Mouse (Mus musculus): Measurements from ENCODE around the gene Hps3. TPM values are rescaled to one million over a fixed set of nuclear protein-coding genes. Genes with fewer than 3 reads are reported as not detected.
"Not testable (repeated sequence)": the region's sequence is repeated elsewhere in the genome, so short reads cannot be mapped to it uniquely, and the experiment has no call there.

Gene Hps3
- total RNA-seq, 2 experiments from 2014 or later = 7.6 to 8.7 TPM

- DNase-seq = peak in 1 of 2 experiments; percentile 46
- intact Hi-C loops (cut with DNase I) = loop anchor here (5.0 kb wide), 1 partner anchor 330 kb away; the partner anchor contains the start of gene 1700064H15Rik
These were observed 78.2 kb downstream of the Hps3 start, which contains the start of gene Cp for GRCm38 (mm10) chr3:19956885-19957284. TSS of gene Cp (plus strand) at chr3:19957054.

GRCm38 (mm10) chr3:19953865-19954264, 81.2 kb downstream of the Hps3 start:
- peak; percentile 68 to 75 for DNase-seq
- intact Hi-C loops (cut with DNase I) = no loop called here

- intact Hi-C loops (cut with DNase I) = no loop called here
- DNase-seq = no peak
These were observed 81.7 kb downstream of the Hps3 start for GRCm38 (mm10) chr3:19953425-19953824.

- DNase-seq; intact Hi-C loops (cut with DNase I): not testable (repeated sequence)
These were observed 85.7 kb downstream of the Hps3 start for GRCm38 (mm10) chr3:19949401-19949800.

GRCm38 (mm10) chr3:19948552-19948951, 86.6 kb downstream of the Hps3 start:
- DNase-seq = no peak
- intact Hi-C loops (cut with DNase I) = no loop called here

Other genes starting within 250 kb of the Hps3 start
- 10 to 100 TPM; 31.6 to 39.3 TPM for gene Cp, start 78.3 kb downstream of the Hps3 start, total RNA-seq (2021)
- 10 to 100 TPM; 13.5 to 14.7 TPM for gene Hltf, start 22.5 kb upstream of the Hps3 start, total RNA-seq (2021)
- gene Gyg, start 120.0 kb upstream of the Hps3 start, total RNA-seq (2021) = 100 to 1,000 TPM; 151 to 158 TPM
- gene Cpa3, start 206.9 kb upstream of the Hps3 start, total RNA-seq (2021) = 1 to 10 TPM; 1.2 to 1.7 TPM
- gene Cpb1, start 240.4 kb upstream of the Hps3 start, total RNA-seq (2021) = not detected